Mouse (Mus musculus) heart, postnatal 0 days (tissue): ENCODE results near the gene S100a6.

Experiments
- CTCF ChIP-seq: IDR thresholded peaks from 2 replicates; pipeline ENCODE4 v1.5.1; 2016; ENCODE audit warnings: antibody characterized with exemption, control low read depth, low read depth
- EP300 ChIP-seq: IDR thresholded peaks from 2 replicates; pipeline ENCODE4 v1.6.1; 2016; ENCODE audit warnings: antibody characterized with exemption, low read depth

GRCm38 (mm10) chr3:90652878-90653508 is 40.3 kb downstream of the S100a6 start:
- peak; percentile 78 for TF ChIP-seq CTCF
- TF ChIP-seq EP300: no peak
